Mouse (Mus musculus) adrenal gland, adult 10 weeks (tissue): ENCODE measurements around the gene Gipc3. TPM values are rescaled to one million over a fixed set of nuclear protein-coding genes. Genes with fewer than 3 reads are reported as not detected.

ENCODE experiments used
- polyA plus RNA-seq: library from polyadenylated mRNA; stranded (reverse); fragments of 350-450 nt; fragmentation: Illumina TruSeq; extraction: RNeasy Lipid Tissue Mini Kit (QIAGEN cat#74804); gene quantifications from one replicate; pipeline ENCODE4 v1.2.3, GENCODE M21; 2014; ENCODE audit warnings: low read depth, low replicate concordance

Gipc3 gene
- polyA plus RNA-seq: not detected

GRCm38 (mm10) chr10:81342686-81343505, at the start of gene Gipc3:
TSS of gene Gipc3 (minus strand) at chr10:81343266.

GRCm38 (mm10) chr10:81392781-81393185, 49.7 kb upstream of the Gipc3 start, which contains the start of gene Smim24:
TSS of gene Smim24 (plus strand) at chr10:81393051.

GRCm38 (mm10) chr10:81388505-81389055, 45.5 kb upstream of the Gipc3 start, which contains the start of gene Gm48552:
TSS of gene Gm48552 (plus strand) at chr10:81389005.

GRCm38 (mm10) chr10:81383802-81384604, 40.9 kb upstream of the Gipc3 start, which contains the start of the genes Dohh and Gm48551:
TSS of gene Dohh (plus strand) at chr10:81384428.
TSS of gene Gm48551 (plus strand) at chr10:81384466.

GRCm38 (mm10) chr10:81377793-81378552, 34.9 kb upstream of the Gipc3 start, which contains the start of gene Fzr1:
TSS of gene Fzr1 (minus strand) at chr10:81378516.

GRCm38 (mm10) chr10:81365672-81366476, 22.8 kb upstream of the Gipc3 start, which contains the start of gene 4930404N11Rik:
TSS of gene 4930404N11Rik (minus strand) at chr10:81365816.

GRCm38 (mm10) chr10:81356991-81357844, 14.2 kb upstream of the Gipc3 start, which contains the start of gene Mfsd12:
TSS of gene Mfsd12 (plus strand) at chr10:81357491.

GRCm38 (mm10) chr10:81350351-81351063, 7.4 kb upstream of the Gipc3 start, which contains the start of gene Hmg20b:
TSS of gene Hmg20b (minus strand) at chr10:81350480.

GRCm38 (mm10) chr10:81328386-81328785, 14.7 kb downstream of the Gipc3 start, which contains the start of gene Tbxa2r:
TSS of gene Tbxa2r (plus strand) at chr10:81328731.

GRCm38 (mm10) chr10:81320550-81321347, 22.3 kb downstream of the Gipc3 start, which contains the start of gene Cactin:
TSS of gene Cactin (plus strand) at chr10:81321103.

GRCm38 (mm10) chr10:81292554-81293333, 50.3 kb downstream of the Gipc3 start, which contains the start of gene Pip5k1c:
TSS of gene Pip5k1c (plus strand) at chr10:81292963.

GRCm38 (mm10) chr10:81291511-81292104, 51.5 kb downstream of the Gipc3 start, which contains the start of gene Tjp3:
TSS of gene Tjp3 (minus strand) at chr10:81291581.

